9 mouse cellular contexts compared by ENCODE assay signal in genomic region chr11:18872118-18872751, GRCm38 (mm10).
A peak's percentile ranks its signal among the peaks of the same experiment; 100 is the strongest.
DNase-seq lines count a peak whose midpoint lies in the region; ATAC-seq and TF ChIP-seq lines count a peak whose summit lies in the region.
"Had no signal": no experiment of that assay in that cellular context is flagged by ENCODE, and none has a peak within 500 bp of the region (broad histone marks: within the 10 kb centered on the region; RNA-seq: fewer than 3 reads in every experiment).

No protein-coding gene starts in this region.

- 0 out of 2 replicates have a peak, but pooled peaks cover 2% of the 10 kb centered on the region for H3K4me1 ChIP-seq in kidney, adult 2 months (ENCODE audit: control insufficient read depth, insufficient read depth, low read length)
- 0 out of 2 replicates have a peak, but pooled peaks cover 3% of the 10 kb centered on the region for H3K4me1 ChIP-seq in embryonic facial prominence, embryonic 11.5 days (ENCODE audit: control insufficient read depth, insufficient read depth, low read length)
- peaks cover 58% of the 10 kb centered on the region for H3K4me1 ChIP-seq in hindbrain, embryonic 13.5 days (replicated peaks)
- H3K4me1 ChIP-seq in midbrain, embryonic 15.5 days, result peaks cover 37% of the 10 kb centered on the region

- no peak for ATAC-seq in embryonic facial prominence, embryonic 11.5 days (replicated peaks; ENCODE audit: insufficient number of reproducible peaks, low FRiP score, low TSS enrichment, low read depth)
- no peak for ATAC-seq in hindbrain, embryonic 13.5 days (ENCODE audit: low FRiP score)
- ATAC-seq in midbrain, embryonic 15.5 days (replicated peaks), result no peak
- ATAC-seq: Patski had no signal

- H3K4me3 ChIP-seq in kidney, adult 2 months (ENCODE audit: insufficient read depth, low read depth, low read length), result peak overlapping the region; percentile 25; the same call in 1 of the 2 replicates
- peak overlapping the region; percentile 39; the same call in 1 of the 2 replicates for H3K4me3 ChIP-seq in embryonic facial prominence, embryonic 11.5 days (ENCODE audit: low read depth, low read length)
- H3K4me3 ChIP-seq in hindbrain, embryonic 13.5 days, result peak overlapping the region; percentile 41
- H3K4me3 ChIP-seq in midbrain, embryonic 15.5 days, result no peak overlapping the region

- TF ChIP-seq POLR2A in kidney, adult 2 months (IDR thresholded peaks at IDR 0.05; ENCODE audit: low read depth, low read length), result no peak

- H3K4me2 ChIP-seq in embryonic facial prominence, embryonic 11.5 days (ENCODE audit: low read depth, low read length), result peak overlapping the region; percentile 84
- H3K4me2 ChIP-seq in hindbrain, embryonic 13.5 days, result peak overlapping the region; percentile 67
- H3K4me2 ChIP-seq in midbrain, embryonic 15.5 days, result peak overlapping the region; percentile 56; the same call in 1 of the 2 replicates

- DNase-seq in kidney, adult 2 months, result no peak
- no peak for DNase-seq in kidney, postnatal 10 days
- DNase-seq in embryonic facial prominence, embryonic 11.5 days (ENCODE audit: low spot score), result no peak
- no peak for DNase-seq in T-cell, adult 2 months (ENCODE audit: low spot score)
- no peak for DNase-seq in left cerebral cortex, postnatal 4 days

- no peak for TF ChIP-seq CTCF in kidney, adult 2 months (conservative IDR thresholded peaks at IDR 0.05; ENCODE audit: insufficient read depth, insufficient read length, low read depth, low read length)

- no peak overlapping the region; the same call in 1 of the 2 replicates for H3K9ac ChIP-seq in embryonic facial prominence, embryonic 11.5 days (replicated peaks; ENCODE audit: low read length)
- H3K9ac ChIP-seq in hindbrain, embryonic 13.5 days, result peak overlapping the region; percentile 83
- no peak overlapping the region for H3K9ac ChIP-seq in midbrain, embryonic 15.5 days
- H3K9ac ChIP-seq: liver, embryonic 14.5 days had no signal

- H3K27me3 ChIP-seq in kidney, adult 2 months (replicated peaks; ENCODE audit: control insufficient read depth, insufficient read depth, low read length), result peaks cover 6% of the 10 kb centered on the region
- H3K27me3 ChIP-seq in embryonic facial prominence, embryonic 11.5 days (ENCODE audit: control insufficient read depth, insufficient read depth, low read length), result peaks cover 8% of the 10 kb centered on the region
- no peaks in the 10 kb centered on the region for H3K27me3 ChIP-seq in hindbrain, embryonic 13.5 days
- peaks cover 50% of the 10 kb centered on the region for H3K27me3 ChIP-seq in midbrain, embryonic 15.5 days (replicated peaks)

- WGBS in kidney, adult 2 months, result 20% methylated on average over 12 of the region's 12 CpGs
- WGBS in embryonic facial prominence, embryonic 11.5 days, result 5% methylated on average over 12 of the region's 12 CpGs
- WGBS in hindbrain, embryonic 13.5 days, result under 1% methylated on average over 12 of the region's 12 CpGs
- 4% methylated on average over 12 of the region's 12 CpGs for WGBS in midbrain, embryonic 15.5 days

- H3K9me3 ChIP-seq in embryonic facial prominence, embryonic 11.5 days (replicated peaks; ENCODE audit: control insufficient read depth, low read length), result no peaks in the 10 kb centered on the region
- H3K9me3 ChIP-seq in hindbrain, embryonic 13.5 days, result no peaks in the 10 kb centered on the region
- no peaks in the 10 kb centered on the region for H3K9me3 ChIP-seq in midbrain, embryonic 15.5 days

- 0 out of 2 replicates have a peak overlapping the region, but pooled peaks have one; percentile 42 for H3K27ac ChIP-seq in kidney, adult 2 months (ENCODE audit: insufficient read depth, low read depth, low read length)
- no peak overlapping the region for H3K27ac ChIP-seq in embryonic facial prominence, embryonic 11.5 days (replicated peaks; ENCODE audit: low read depth, low read length)
- H3K27ac ChIP-seq in hindbrain, embryonic 13.5 days, result peak overlapping the region; percentile 96
- no peak overlapping the region for H3K27ac ChIP-seq in midbrain, embryonic 15.5 days
- H3K27ac ChIP-seq: liver, embryonic 14.5 days had no signal

- intact Hi-C loops in left cerebral cortex, postnatal 4 days (cut with DNase I), result loop anchor here (10.0 kb wide), 5 partner anchors 717 to 1587 kb away; no protein-coding TSS in a partner anchor

- no peaks in the 10 kb centered on the region for H3K36me3 ChIP-seq in kidney, adult 2 months (ENCODE audit: control insufficient read depth, insufficient read depth, low read length)
- no peaks in the 10 kb centered on the region for H3K36me3 ChIP-seq in embryonic facial prominence, embryonic 11.5 days (replicated peaks; ENCODE audit: control insufficient read depth, insufficient read depth, low read depth, low read length)
- no peaks in the 10 kb centered on the region for H3K36me3 ChIP-seq in hindbrain, embryonic 13.5 days
- no peaks in the 10 kb centered on the region for H3K36me3 ChIP-seq in midbrain, embryonic 15.5 days (replicated peaks)

Comparison
In these comparisons a context has a peak if more than half of its experiments do, and no peak if none do; other contexts are left out.
1. H3K27ac ChIP-seq: peak in kidney, adult 2 months (single experiment) and hindbrain, embryonic 13.5 days (single experiment); none in embryonic facial prominence, embryonic 11.5 days (single experiment) and midbrain, embryonic 15.5 days (single experiment).
2. Peak in every context shown above with its lines, with median percentiles within 50 percentile points of each other: H3K4me2 ChIP-seq.